Mouse (Mus musculus): Measurements from ENCODE around the gene Gm10837. TPM values are rescaled to one million over a fixed set of nuclear protein-coding genes. Genes with fewer than 3 reads are reported as not detected.

Gene Gm10837
- polyA plus RNA-seq, 1 experiment = not detected

- WGBS = 25% methylated on average over 4 of the region's 4 CpGs
- Histone ChIP-seq H3K4me3 (ENCODE audit: extremely low read depth, insufficient read depth, insufficient read length) (no peak overlapping the region), H3K27me3 (ENCODE audit: control insufficient read depth, insufficient read depth, low read length) (peaks cover 44% of the 10 kb centered on the region), H3K27ac (ENCODE audit: insufficient read depth, low read length) (no peak overlapping the region), H3K36me3 (ENCODE audit: control insufficient read depth, insufficient read depth, low read length) (no peaks in the 10 kb centered on the region), H3K4me1 (ENCODE audit: control insufficient read depth, insufficient read depth, insufficient read length) (no peaks in the 10 kb centered on the region; the same call in 1 of the 2 replicates)
- DNase-seq (ENCODE audit: low read depth in 1 of 2, low spot score in 2 of 2) = no peak
- TF ChIP-seq POLR2A (IDR thresholded peaks at IDR 0.05; ENCODE audit: low read depth, low read length) (no peak), CTCF (IDR thresholded peaks at IDR 0.05; ENCODE audit: extremely low read depth, insufficient read depth, insufficient read length, insufficient replicate concordance) (no peak)
Measured at GRCm38 (mm10) chr14:122484458-122484843, 5.9 kb upstream of the Gm10837 start.

DNA sequence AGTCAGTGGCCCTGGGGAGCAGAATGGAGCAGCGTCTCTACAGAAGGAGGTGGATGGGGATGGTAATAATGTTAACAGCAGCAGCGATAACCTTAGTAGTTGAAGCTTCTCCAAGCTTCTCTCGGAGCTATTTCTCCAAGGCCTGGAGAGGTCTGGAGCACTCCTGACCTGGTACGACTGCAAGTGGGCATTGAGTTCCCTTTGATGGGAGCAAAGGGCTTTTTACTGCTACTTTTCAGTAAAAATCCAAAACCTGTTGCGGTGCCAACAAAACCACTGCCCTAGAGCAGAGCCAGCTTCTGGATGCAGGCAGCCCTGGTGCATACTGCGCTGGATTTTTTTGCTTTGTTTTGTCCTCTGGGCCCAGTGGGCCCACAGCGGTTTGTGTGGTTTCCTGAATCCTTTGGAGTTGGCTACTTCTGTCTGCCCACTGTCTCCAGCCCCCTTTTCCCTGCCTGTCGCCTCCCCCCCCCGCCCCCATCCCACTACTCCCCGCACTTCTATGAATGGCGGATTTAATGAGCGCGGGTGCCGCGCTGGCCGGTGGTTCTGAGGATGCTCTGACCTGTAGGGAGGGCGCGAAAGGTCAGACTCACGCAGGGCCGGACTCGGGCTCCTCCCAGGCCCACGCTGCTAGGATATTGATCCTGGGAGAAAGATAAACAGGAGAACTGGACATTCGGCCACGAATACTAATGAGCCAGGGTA, 5.4 kb upstream of the Gm10837 start:
- H3K27ac ChIP-seq (ENCODE audit: insufficient read depth, low read length) = no peak overlapping the region
- TF ChIP-seq CTCF (IDR thresholded peaks at IDR 0.05; ENCODE audit: extremely low read depth, insufficient read depth, insufficient read length, insufficient replicate concordance) = no peak
- TF ChIP-seq POLR2A (IDR thresholded peaks at IDR 0.05; ENCODE audit: low read depth, low read length) = no peak
- H3K27me3 ChIP-seq (ENCODE audit: control insufficient read depth, insufficient read depth, low read length) = peaks cover 45% of the 10 kb centered on the region
- WGBS = 6% methylated on average over 24 of the region's 24 CpGs
- no peak overlapping the region for H3K4me3 ChIP-seq (ENCODE audit: extremely low read depth, insufficient read depth, insufficient read length)
- H3K36me3 ChIP-seq (ENCODE audit: control insufficient read depth, insufficient read depth, low read length) = no peaks in the 10 kb centered on the region
- no peak for DNase-seq (ENCODE audit: low read depth in 1 of 2, low spot score in 2 of 2)
- no peaks in the 10 kb centered on the region; the same call in 1 of the 2 replicates for H3K4me1 ChIP-seq (ENCODE audit: control insufficient read depth, insufficient read depth, insufficient read length)

GRCm38 (mm10) chr14:122485635-122486181, 4.7 kb upstream of the Gm10837 start:
- Histone ChIP-seq H3K4me1 (ENCODE audit: control insufficient read depth, insufficient read depth, insufficient read length) (no peaks in the 10 kb centered on the region; the same call in 1 of the 2 replicates), H3K27ac (ENCODE audit: insufficient read depth, low read length) (no peak overlapping the region), H3K4me3 (ENCODE audit: extremely low read depth, insufficient read depth, insufficient read length) (no peak overlapping the region), H3K36me3 (ENCODE audit: control insufficient read depth, insufficient read depth, low read length) (no peaks in the 10 kb centered on the region), H3K27me3 (ENCODE audit: control insufficient read depth, insufficient read depth, low read length) (peaks cover 45% of the 10 kb centered on the region)
- DNase-seq (ENCODE audit: low read depth in 1 of 2, low spot score in 2 of 2) = no peak
- WGBS = 5% methylated on average over 12 of the region's 12 CpGs
- TF ChIP-seq POLR2A (IDR thresholded peaks at IDR 0.05; ENCODE audit: low read depth, low read length) (no peak), CTCF (IDR thresholded peaks at IDR 0.05; ENCODE audit: extremely low read depth, insufficient read depth, insufficient read length, insufficient replicate concordance) (no peak)

- no peak for DNase-seq (ENCODE audit: low read depth in 1 of 2, low spot score in 2 of 2)
- Histone ChIP-seq H3K27ac (ENCODE audit: insufficient read depth, low read length) (no peak overlapping the region), H3K4me1 (ENCODE audit: control insufficient read depth, insufficient read depth, insufficient read length) (no peaks in the 10 kb centered on the region; the same call in 1 of the 2 replicates), H3K36me3 (ENCODE audit: control insufficient read depth, insufficient read depth, low read length) (no peaks in the 10 kb centered on the region), H3K27me3 (ENCODE audit: control insufficient read depth, insufficient read depth, low read length) (peaks cover 45% of the 10 kb centered on the region), H3K4me3 (ENCODE audit: extremely low read depth, insufficient read depth, insufficient read length) (no peak overlapping the region)
- no peak for TF ChIP-seq POLR2A (IDR thresholded peaks at IDR 0.05; ENCODE audit: low read depth, low read length)
- TF ChIP-seq CTCF (IDR thresholded peaks at IDR 0.05; ENCODE audit: extremely low read depth, insufficient read depth, insufficient read length, insufficient replicate concordance) = no peak
- 5% methylated on average over 1 of the region's 1 CpGs for WGBS
Measured at GRCm38 (mm10) chr14:122486611-122487010, 3.8 kb upstream of the Gm10837 start.

- 15% methylated on average over 5 of the region's 5 CpGs for WGBS
- DNase-seq (ENCODE audit: low read depth in 1 of 2, low spot score in 2 of 2) = no peak
- Histone ChIP-seq H3K4me3 (ENCODE audit: extremely low read depth, insufficient read depth, insufficient read length) (no peak overlapping the region), H3K27me3 (ENCODE audit: control insufficient read depth, insufficient read depth, low read length) (peaks cover 42% of the 10 kb centered on the region), H3K4me1 (ENCODE audit: control insufficient read depth, insufficient read depth, insufficient read length) (no peaks in the 10 kb centered on the region; the same call in 1 of the 2 replicates), H3K27ac (ENCODE audit: insufficient read depth, low read length) (no peak overlapping the region), H3K36me3 (ENCODE audit: control insufficient read depth, insufficient read depth, low read length) (no peaks in the 10 kb centered on the region)
- TF ChIP-seq CTCF (IDR thresholded peaks at IDR 0.05; ENCODE audit: extremely low read depth, insufficient read depth, insufficient read length, insufficient replicate concordance) (no peak), POLR2A (IDR thresholded peaks at IDR 0.05; ENCODE audit: low read depth, low read length) (no peak)
Measured at GRCm38 (mm10) chr14:122487366-122487765, 3.0 kb upstream of the Gm10837 start.

DNA sequence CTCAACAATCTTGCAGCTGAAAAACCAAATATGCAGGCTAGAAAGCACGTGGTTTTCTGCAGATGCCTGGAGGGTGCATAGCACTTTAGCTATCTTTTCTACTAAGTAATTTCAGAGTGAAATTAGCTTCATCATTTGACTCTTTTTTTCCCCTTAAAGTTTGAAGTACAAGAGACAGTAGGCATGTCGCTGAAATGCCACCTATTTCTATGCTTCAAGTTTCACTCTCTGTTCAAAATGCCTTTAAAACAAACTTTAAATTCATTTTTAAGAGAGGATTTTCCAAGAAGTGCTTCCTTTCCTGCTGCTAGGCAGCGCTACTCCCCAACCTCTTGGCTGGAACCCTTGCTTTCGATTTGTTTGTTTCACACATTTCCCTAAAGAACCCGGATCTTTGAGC, 1.3 kb upstream of the Gm10837 start:
- Histone ChIP-seq H3K27ac (ENCODE audit: insufficient read depth, low read length) (no peak overlapping the region), H3K4me1 (ENCODE audit: control insufficient read depth, insufficient read depth, insufficient read length) (no peaks in the 10 kb centered on the region; the same call in 1 of the 2 replicates), H3K27me3 (ENCODE audit: control insufficient read depth, insufficient read depth, low read length) (peaks cover 32% of the 10 kb centered on the region), H3K4me3 (ENCODE audit: extremely low read depth, insufficient read depth, insufficient read length) (no peak overlapping the region), H3K36me3 (ENCODE audit: control insufficient read depth, insufficient read depth, low read length) (no peaks in the 10 kb centered on the region)
- no peak for TF ChIP-seq CTCF (IDR thresholded peaks at IDR 0.05; ENCODE audit: extremely low read depth, insufficient read depth, insufficient read length, insufficient replicate concordance)
- no peak for TF ChIP-seq POLR2A (IDR thresholded peaks at IDR 0.05; ENCODE audit: low read depth, low read length)
- WGBS = 1% methylated on average over 5 of the region's 5 CpGs
- no peak for DNase-seq (ENCODE audit: low read depth in 1 of 2, low spot score in 2 of 2)
